Mouse (Mus musculus) liver, postnatal 0 days (tissue): ENCODE data around the gene Rps19. TPM values are rescaled to one million over a fixed set of nuclear protein-coding genes. Genes with fewer than 3 reads are reported as not detected.

Experiments used
- ATAC-seq: fragments of 200-750 bp; cut with Nextera tagmentation; 2 replicates; pipeline ENCODE4 v1.8.0; 2017; ENCODE audit warnings: mild to moderate bottlenecking, moderate library complexity
- DNase-seq: peaks from one replicate; pipeline ENCODE4 v3.0.0-alpha.2; 2016
- H3K27ac ChIP-seq: fragments of 300-500 bp; sonication (generic); 2 replicates; pipeline ENCODE4 v1.5.1; 2014; ENCODE audit warnings: antibody characterized with exemption, moderate library complexity, mild to moderate bottlenecking, low read depth
- H3K27me3 ChIP-seq: fragments of 300-500 bp; sonication (generic); 2 replicates; pipeline ENCODE4 v1.6.1; 2014; ENCODE audit warnings: low read length, control low read depth, mixed read lengths; ENCODE audit not compliant: insufficient read depth
- H3K36me3 ChIP-seq: fragments of 300-500 bp; sonication (generic); replicated peaks from 2 replicates; pipeline ENCODE4 v1.6.1; 2014; ENCODE audit warnings: mild to moderate bottlenecking, control low read depth, low read length, moderate library complexity, mixed read lengths; ENCODE audit not compliant: insufficient read depth
- H3K4me1 ChIP-seq: fragments of 300-500 bp; sonication (generic); 2 replicates; pipeline ENCODE4 v1.6.1; 2014; ENCODE audit warnings: antibody characterized with exemption, mild to moderate bottlenecking, control low read depth; ENCODE audit not compliant: insufficient read depth
- H3K4me2 ChIP-seq: fragments of 300-500 bp; sonication (generic); 2 replicates; pipeline ENCODE4 v1.6.1; 2014; ENCODE audit warnings: low read depth, mild to moderate bottlenecking, low read length, moderate library complexity, mixed read lengths
- H3K4me3 ChIP-seq: fragments of 300-500 bp; sonication (generic); 2 replicates; pipeline ENCODE4 v1.5.1; 2014; ENCODE audit warnings: low read depth, low read length
- H3K9ac ChIP-seq: fragments of 300-500 bp; sonication (generic); replicated peaks from 2 replicates; pipeline ENCODE4 v1.6.1; 2014; ENCODE audit warnings: mild to moderate bottlenecking, moderate library complexity
- H3K9me3 ChIP-seq: fragments of 300-500 bp; sonication (generic); 2 replicates; pipeline ENCODE4 v1.6.1; 2016; ENCODE audit warnings: mild to moderate bottlenecking, control low read depth, low read length, mixed read lengths
- CTCF ChIP-seq: sonication (generic); IDR thresholded peaks from 2 replicates; pipeline ENCODE4 v1.5.1; 2016; ENCODE audit warnings: antibody characterized with exemption, low read depth
- EP300 ChIP-seq: IDR thresholded peaks from 2 replicates; pipeline ENCODE4 v1.6.1; 2016; ENCODE audit warnings: antibody characterized with exemption, low read depth, mild to moderate bottlenecking
- WGBS: fragments of 180-500 bp; shearing (Covaris S2); extraction: QIAGEN DNeasy Blood & Tissue Kit; methylation state at CpG from one replicate; pipeline ENCODE4 v1.1.7; 2014; ENCODE audit not compliant: insufficient replicate concordance; 5-methylcytosine and 5-hydroxymethylcytosine counted together
- polyA plus RNA-seq: library from polyadenylated mRNA; unstranded; fragments of >200 nt; fragmentation: Nextera tagmentation; extraction: Ambion mirVana; gene quantifications from 2 replicates; pipeline ENCODE4 v1.2.1, GENCODE M21; 2015

Gene Rps19
- polyA plus RNA-seq, 1 experiment from 2014 or later: 1,140 TPM

DNA sequence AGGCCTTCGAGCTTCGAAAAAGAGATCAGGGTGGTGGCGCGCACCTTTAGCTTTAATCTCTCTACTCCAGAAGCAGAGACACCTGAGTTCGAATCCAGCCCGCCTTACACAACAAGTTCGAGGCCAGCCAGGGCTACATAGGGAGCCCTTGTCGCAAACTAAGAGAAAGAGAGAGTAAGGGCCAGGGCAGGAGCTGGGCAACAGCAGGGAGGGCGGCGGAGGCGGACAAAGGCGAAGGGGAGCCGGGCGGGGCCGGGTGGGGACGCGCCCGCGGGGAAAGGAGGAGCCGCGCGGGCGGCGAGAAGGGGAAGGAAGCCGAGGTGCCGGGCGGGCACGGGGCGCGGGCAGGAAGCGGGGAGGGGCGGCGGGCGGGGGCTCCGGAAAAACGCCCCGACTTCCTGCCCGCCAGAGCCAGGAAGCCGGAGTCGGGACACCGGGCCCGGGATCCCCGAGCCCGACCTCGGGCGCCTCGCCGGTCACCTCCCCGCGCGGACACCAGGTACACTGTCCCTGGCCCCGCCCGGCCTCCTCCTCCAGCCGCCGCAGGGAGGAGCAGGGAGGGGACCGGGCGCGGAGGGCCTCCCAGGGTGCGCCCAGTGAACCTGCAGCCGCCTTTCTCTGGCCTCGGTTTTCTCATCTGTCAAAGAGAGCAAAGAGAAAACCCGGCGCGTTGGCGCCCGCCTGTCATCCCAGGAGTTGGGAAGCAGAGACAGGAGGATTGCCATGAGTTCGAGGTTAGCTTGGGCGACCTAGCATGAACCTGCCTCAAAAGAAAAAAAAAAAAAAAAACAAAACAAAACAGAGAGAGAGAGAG, 18.7 kb downstream of the Rps19 start, which contains the start of gene Arhgef1:
Gene Arhgef1, plus strand, starts transcription at position 283 of the 814 bp plus-strand sequence.
- H3K4me2 ChIP-seq: peak within 1 kb of the TSS; percentile 97
- ATAC-seq (peak; percentile 37), DNase-seq (peak; percentile 80)
- 6% methylated on average over 52 of the region's 68 CpGs for WGBS
- H3K4me3 ChIP-seq: peak within 1 kb of the TSS; percentile 70
- peaks cover 35% of the 10 kb centered on the region for H3K4me1 ChIP-seq
- peak within 1 kb of the TSS; percentile 79 for H3K9ac ChIP-seq
- no peaks in the 10 kb centered on the region for H3K27me3 ChIP-seq
- TF ChIP-seq EP300 (no peak), CTCF (no peak)
- H3K9me3 ChIP-seq: no peaks in the 10 kb centered on the region
- peak within 1 kb of the TSS; percentile 95 for H3K27ac ChIP-seq
- peaks cover 6% of the 10 kb centered on the region; the same call in 1 of the 2 replicates for H3K36me3 ChIP-seq

- ATAC-seq (no peak), DNase-seq (no peak)
- 5% methylated on average over 10 of the region's 10 CpGs for whole genome bisulfite sequencing
- Histone ChIP-seq H3K4me1 (peaks cover 35% of the 10 kb centered on the region), H3K4me3 (peak overlapping the region; percentile 70), H3K9ac (peak overlapping the region; percentile 79), H3K27ac (peak overlapping the region; percentile 95), H3K27me3 (no peaks in the 10 kb centered on the region), H3K9me3 (no peaks in the 10 kb centered on the region), H3K36me3 (peaks cover 12% of the 10 kb centered on the region), H3K4me2 (peak overlapping the region; percentile 97)
- TF ChIP-seq EP300 (no peak), CTCF (no peak)
Observed at GRCm38 (mm10) chr7:24903444-24903825, 19.3 kb downstream of the Rps19 start.

- H3K9me3 ChIP-seq: no peaks in the 10 kb centered on the region
- peaks cover 35% of the 10 kb centered on the region for H3K4me1 ChIP-seq
- peaks cover 17% of the 10 kb centered on the region for H3K36me3 ChIP-seq
- H3K4me2 ChIP-seq: peak overlapping the region; percentile 97
- H3K27me3 ChIP-seq: no peaks in the 10 kb centered on the region
- peak overlapping the region; percentile 70 for H3K4me3 ChIP-seq
- DNase-seq (peak; percentile 98), ATAC-seq (peak; percentile 96)
- under 1% methylated on average over 30 of the region's 30 CpGs for WGBS
- H3K9ac ChIP-seq: peak overlapping the region; percentile 75
- peak overlapping the region; percentile 95 for H3K27ac ChIP-seq
- TF ChIP-seq EP300 (peak; percentile 42; the same call in 1 of the 2 replicates), CTCF (peak; percentile 81)
Observed at GRCm38 (mm10) chr7:24904070-24904483, 19.9 kb downstream of the Rps19 start.

- DNase-seq (peak; percentile 80), ATAC-seq (peak; percentile 20)
- Histone ChIP-seq H3K27ac (peak overlapping the region; percentile 86; the same call in 1 of the 2 replicates), H3K9ac (peak overlapping the region; percentile 75), H3K9me3 (no peaks in the 10 kb centered on the region), H3K4me1 (peaks cover 35% of the 10 kb centered on the region), H3K4me3 (peak overlapping the region; percentile 70), H3K27me3 (no peaks in the 10 kb centered on the region), H3K4me2 (peak overlapping the region; percentile 97), H3K36me3 (peaks cover 24% of the 10 kb centered on the region)
- TF ChIP-seq EP300 (no peak), CTCF (peak; percentile 94)
- WGBS: 12% methylated on average over 3 of the region's 3 CpGs
Observed at GRCm38 (mm10) chr7:24904936-24905335, 20.8 kb downstream of the Rps19 start.

DNA sequence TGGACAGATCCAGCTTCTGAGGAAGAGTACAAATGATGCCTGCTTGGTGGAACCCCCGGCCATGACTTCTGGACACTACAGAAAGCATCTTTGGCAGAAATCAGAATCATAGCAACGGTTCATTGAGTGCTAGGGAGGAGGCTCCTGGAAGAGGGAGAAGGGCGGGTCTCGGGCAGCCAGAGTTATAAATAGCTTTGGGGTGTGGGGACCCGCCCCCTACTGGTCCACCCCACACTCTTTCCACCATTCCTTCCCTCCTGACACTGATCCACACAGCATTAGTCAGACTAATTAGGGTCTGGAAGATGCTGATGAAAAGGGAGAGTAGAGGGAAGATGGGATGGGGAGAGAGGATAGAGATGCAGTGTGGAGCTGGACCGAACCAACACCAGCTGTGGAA, 22.4 kb downstream of the Rps19 start:
- DNase-seq: no peak
- Histone ChIP-seq H3K9me3 (no peaks in the 10 kb centered on the region), H3K27me3 (no peaks in the 10 kb centered on the region), H3K27ac (no peak overlapping the region), H3K4me3 (no peak overlapping the region), H3K4me2 (peak overlapping the region; percentile 40; the same call in 1 of the 2 replicates), H3K36me3 (peaks cover 33% of the 10 kb centered on the region), H3K4me1 (peaks cover 35% of the 10 kb centered on the region), H3K9ac (no peak overlapping the region)
- ATAC-seq: no peak
- WGBS: 17% methylated on average over 6 of the region's 6 CpGs
- no peak for TF ChIP-seq EP300
- TF ChIP-seq CTCF: 0 out of 2 replicates have a peak, but pooled peaks have one; percentile 13

DNA sequence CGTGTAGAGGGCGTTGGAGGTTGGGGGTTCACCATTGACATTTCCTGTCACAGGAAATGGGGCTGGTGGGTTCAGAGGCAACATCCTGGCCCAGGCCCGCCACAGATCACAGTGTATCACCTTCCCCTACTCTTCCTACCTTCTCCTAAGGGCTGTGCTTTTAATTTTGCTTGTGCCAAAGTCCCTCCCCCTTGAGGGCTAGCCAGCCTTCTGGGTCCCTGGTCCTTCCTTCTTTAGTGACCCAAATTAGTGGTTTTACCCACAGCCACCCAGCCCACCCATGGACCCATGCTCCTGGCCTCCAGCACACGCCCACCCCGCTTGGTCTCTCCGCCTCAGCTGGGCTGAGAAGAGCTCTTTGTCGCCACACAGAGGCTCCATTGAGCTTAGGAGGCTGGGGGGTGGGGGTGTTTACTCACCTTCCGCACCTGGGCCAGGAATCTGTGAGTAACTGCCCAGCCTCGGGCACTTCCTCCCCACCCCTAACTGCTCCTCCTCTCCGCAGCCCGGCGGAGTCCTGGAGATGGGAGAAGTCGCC, 23.1 kb downstream of the Rps19 start:
- TF ChIP-seq CTCF (peak; percentile 35), EP300 (no peak)
- Histone ChIP-seq H3K4me1 (peaks cover 32% of the 10 kb centered on the region), H3K4me3 (no peak overlapping the region), H3K36me3 (peaks cover 41% of the 10 kb centered on the region), H3K27ac (0 out of 2 replicates have a peak overlapping the region, but pooled peaks have one; percentile 0), H3K4me2 (peak overlapping the region; percentile 40), H3K9ac (0 out of 2 replicates have a peak overlapping the region, but pooled peaks have one; percentile 27), H3K9me3 (no peaks in the 10 kb centered on the region), H3K27me3 (no peaks in the 10 kb centered on the region)
- no peak for DNase-seq
- ATAC-seq: no peak
- 41% methylated on average over 12 of the region's 13 CpGs for WGBS
